Mouse (Mus musculus): ENCODE measurements around the gene Catsper4. TPM values are rescaled to one million over a fixed set of nuclear protein-coding genes. Genes with fewer than 3 reads are reported as not detected.
"Not testable (repeated sequence)": the region's sequence is repeated elsewhere in the genome, so short reads cannot be mapped to it uniquely, and the experiment has no call there.

Catsper4 gene
- polyA plus RNA-seq (2012; rRNA removed): 0.08 TPM in 1 of 2 replicates, not detected in the other

DNA sequence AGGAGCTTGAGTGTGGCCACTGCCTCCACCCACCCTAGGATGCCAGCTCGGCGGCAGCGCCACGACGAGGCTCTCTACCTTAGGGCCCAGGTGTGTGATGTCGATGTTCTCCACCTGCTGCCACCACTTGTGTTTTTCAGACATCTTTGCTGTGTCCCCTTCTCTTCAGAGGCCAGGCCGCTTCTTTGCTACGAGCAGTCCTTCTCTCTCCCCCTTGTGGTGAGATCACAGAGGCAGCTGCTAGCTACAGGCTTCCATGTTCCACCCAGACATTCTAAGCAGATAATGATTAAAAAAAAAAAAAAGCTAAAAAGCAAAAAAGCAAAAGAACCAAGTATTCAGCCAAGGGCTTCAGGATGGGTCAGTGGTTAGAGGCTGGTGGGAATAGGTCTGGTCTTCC lies at the start of gene Catsper4:
Catsper4 (minus strand) TSS at position 190 of the 400 bp plus-strand sequence.
- TF ChIP-seq POLR2A (IDR thresholded peaks at IDR 0.05; ENCODE audit: borderline replicate concordance, insufficient read depth, low read length): no peak
- TF ChIP-seq CTCF (IDR thresholded peaks at IDR 0.05; ENCODE audit: borderline replicate concordance, insufficient read depth, low read depth, low read length): no peak
- H3K4me3 ChIP-seq (replicated peaks; ENCODE audit: insufficient read depth, low read depth, low read length): no peak within 1 kb of the TSS
- DNase-seq: no peak
- no peaks in the 10 kb centered on the region for H3K27me3 ChIP-seq (ENCODE audit: control insufficient read depth, insufficient read depth, low read length)
- whole genome bisulfite sequencing: 76% methylated on average over 8 of the region's 8 CpGs
- H3K27ac ChIP-seq (ENCODE audit: insufficient read depth, low read length): no peak within 1 kb of the TSS
- no peaks in the 10 kb centered on the region for H3K4me1 ChIP-seq (ENCODE audit: control insufficient read depth, insufficient read depth, low read length)

- Histone ChIP-seq H3K4me3 (replicated peaks; ENCODE audit: insufficient read depth, low read depth, low read length) (no peak overlapping the region), H3K27ac (ENCODE audit: insufficient read depth, low read length) (no peak overlapping the region), H3K27me3 (ENCODE audit: control insufficient read depth, insufficient read depth, low read length) (no peaks in the 10 kb centered on the region; the same call in 1 of the 2 replicates), H3K4me1 (ENCODE audit: control insufficient read depth, insufficient read depth, low read length) (no peaks in the 10 kb centered on the region)
- DNase-seq: no peak
- 11% methylated on average over 14 of the region's 14 CpGs for WGBS
- TF ChIP-seq POLR2A (IDR thresholded peaks at IDR 0.05; ENCODE audit: borderline replicate concordance, insufficient read depth, low read length): no peak
Measured at GRCm38 (mm10) chr4:134273417-134274345, 46.5 kb upstream of the Catsper4 start.

DNA sequence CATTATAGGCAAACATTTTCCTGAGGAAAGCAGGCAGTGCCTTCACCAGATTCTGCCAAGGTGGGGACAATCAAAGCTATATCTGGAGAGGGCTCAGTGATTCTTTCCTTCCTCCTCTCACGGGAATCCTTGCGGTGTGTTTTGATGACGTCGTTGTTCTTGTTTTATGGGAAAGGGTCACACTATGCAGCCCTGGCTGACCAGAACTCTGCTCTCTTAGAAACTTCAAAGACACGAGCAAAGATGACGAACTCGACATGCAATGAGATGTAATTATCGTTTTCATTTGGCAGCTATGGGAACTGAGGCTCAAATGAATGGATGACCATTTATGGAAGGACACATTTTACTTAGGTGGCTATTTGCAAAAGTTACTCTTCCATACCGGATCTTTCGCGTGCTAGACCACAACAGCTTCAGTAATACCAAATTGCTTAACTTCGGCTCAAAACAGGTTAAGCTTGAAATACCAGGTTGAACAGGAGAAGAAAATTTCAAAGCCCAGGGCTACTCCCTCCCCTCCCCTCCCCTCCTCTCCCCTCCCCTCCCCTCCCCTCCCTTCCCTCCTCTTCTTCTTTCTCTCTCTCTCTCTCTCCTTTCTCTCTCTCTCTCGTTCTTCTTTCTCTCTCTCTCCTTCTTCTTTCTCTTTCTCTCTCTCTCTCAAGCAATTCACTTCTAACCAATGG lies 45.7 kb upstream of the Catsper4 start:
- WGBS: 35% methylated on average over 13 of the region's 13 CpGs
- Histone ChIP-seq H3K27ac (ENCODE audit: insufficient read depth, low read length) (no peak overlapping the region), H3K4me3 (replicated peaks; ENCODE audit: insufficient read depth, low read depth, low read length) (no peak overlapping the region), H3K27me3 (ENCODE audit: control insufficient read depth, insufficient read depth, low read length) (no peaks in the 10 kb centered on the region; the same call in 1 of the 2 replicates), H3K4me1 (ENCODE audit: control insufficient read depth, insufficient read depth, low read length) (no peaks in the 10 kb centered on the region)
- TF ChIP-seq CTCF (IDR thresholded peaks at IDR 0.05; ENCODE audit: borderline replicate concordance, insufficient read depth, low read depth, low read length) (no peak), POLR2A (IDR thresholded peaks at IDR 0.05; ENCODE audit: borderline replicate concordance, insufficient read depth, low read length) (no peak)
- DNase-seq: no peak

- TF ChIP-seq CTCF (IDR thresholded peaks at IDR 0.05; ENCODE audit: borderline replicate concordance, insufficient read depth, low read depth, low read length): no peak
- no peak for TF ChIP-seq POLR2A (IDR thresholded peaks at IDR 0.05; ENCODE audit: borderline replicate concordance, insufficient read depth, low read length)
- H3K27ac ChIP-seq (ENCODE audit: insufficient read depth, low read length): no peak overlapping the region
Measured at GRCm38 (mm10) chr4:134271979-134272378, 44.8 kb upstream of the Catsper4 start.

GRCm38 (mm10) chr4:134269622-134270021 lies 42.4 kb upstream of the Catsper4 start:
- not testable (repeated sequence) for H3K27me3 ChIP-seq (ENCODE audit: control insufficient read depth, insufficient read depth, low read length); H3K4me3 ChIP-seq (replicated peaks; ENCODE audit: insufficient read depth, low read depth, low read length); H3K27ac ChIP-seq (ENCODE audit: insufficient read depth, low read length); DNase-seq; H3K4me1 ChIP-seq (ENCODE audit: control insufficient read depth, insufficient read depth, low read length)

More at GRCm38 (mm10) chr4:134271979-134272378, 44.8 kb upstream of the Catsper4 start:
- Histone ChIP-seq H3K27me3 (ENCODE audit: control insufficient read depth, insufficient read depth, low read length) (no peaks in the 10 kb centered on the region; the same call in 1 of the 2 replicates), H3K4me1 (ENCODE audit: control insufficient read depth, insufficient read depth, low read length) (no peaks in the 10 kb centered on the region), H3K4me3 (replicated peaks; ENCODE audit: insufficient read depth, low read depth, low read length) (no peak overlapping the region)
- no peak for DNase-seq
- WGBS: 75% methylated on average over 7 of the region's 7 CpGs

DNA sequence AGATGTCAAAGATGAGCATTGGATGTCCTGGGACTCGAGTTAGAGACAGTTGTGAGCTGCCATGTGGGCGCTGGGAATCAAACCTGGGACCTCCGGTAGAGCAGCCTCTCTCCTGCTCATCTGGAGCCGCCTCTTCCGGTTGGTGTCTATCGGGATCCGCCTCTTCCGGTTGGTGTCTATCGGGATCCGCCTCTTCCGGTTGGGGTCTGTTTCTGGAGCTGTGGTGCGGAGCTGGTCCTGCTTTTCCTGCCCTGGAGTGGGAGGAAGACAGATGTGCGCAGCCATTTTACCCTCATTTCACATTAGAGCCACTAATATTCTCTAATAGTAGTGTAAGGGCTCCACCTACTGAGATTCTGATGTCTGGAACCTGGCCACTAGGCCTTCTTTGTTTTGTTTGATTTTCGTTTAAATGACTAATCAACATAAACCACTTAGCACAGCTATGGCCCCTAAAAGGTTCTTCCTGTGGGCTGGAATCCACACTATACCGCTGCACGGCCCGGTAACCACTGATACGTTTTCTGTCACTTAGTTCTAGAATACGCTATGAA lies 41.0 kb upstream of the Catsper4 start:
- no peak overlapping the region for H3K27ac ChIP-seq (ENCODE audit: insufficient read depth, low read length)
- 83% methylated on average over 19 of the region's 19 CpGs for WGBS
- TF ChIP-seq POLR2A (IDR thresholded peaks at IDR 0.05; ENCODE audit: borderline replicate concordance, insufficient read depth, low read length): no peak
- TF ChIP-seq CTCF (IDR thresholded peaks at IDR 0.05; ENCODE audit: borderline replicate concordance, insufficient read depth, low read depth, low read length): no peak
- H3K4me1 ChIP-seq (ENCODE audit: control insufficient read depth, insufficient read depth, low read length): no peaks in the 10 kb centered on the region
- no peak overlapping the region for H3K4me3 ChIP-seq (replicated peaks; ENCODE audit: insufficient read depth, low read depth, low read length)
- DNase-seq: no peak
- H3K27me3 ChIP-seq (ENCODE audit: control insufficient read depth, insufficient read depth, low read length): no peaks in the 10 kb centered on the region; the same call in 1 of the 2 replicates

GRCm38 (mm10) chr4:134265860-134266585 lies 38.8 kb upstream of the Catsper4 start:
- Histone ChIP-seq H3K4me3 (replicated peaks; ENCODE audit: insufficient read depth, low read depth, low read length) (no peak overlapping the region), H3K27ac (ENCODE audit: insufficient read depth, low read length) (no peak overlapping the region), H3K27me3 (ENCODE audit: control insufficient read depth, insufficient read depth, low read length) (no peaks in the 10 kb centered on the region), H3K4me1 (ENCODE audit: control insufficient read depth, insufficient read depth, low read length) (no peaks in the 10 kb centered on the region)
- no peak for TF ChIP-seq CTCF (IDR thresholded peaks at IDR 0.05; ENCODE audit: borderline replicate concordance, insufficient read depth, low read depth, low read length)
- TF ChIP-seq POLR2A (IDR thresholded peaks at IDR 0.05; ENCODE audit: borderline replicate concordance, insufficient read depth, low read length): no peak
- WGBS: 61% methylated on average over 9 of the region's 9 CpGs
- DNase-seq: no peak
